ENCODE assay signal across 8 mouse cellular contexts in genomic region chr9:75409031-75409851, GRCm38 (mm10). TPM values are rescaled to one million over a fixed set of nuclear protein-coding genes. Genes with fewer than 3 reads are reported as not detected.
DNase-seq lines count a peak whose midpoint lies in the region; ATAC-seq and TF ChIP-seq lines count a peak whose summit lies in the region.

No protein-coding gene starts in this region.

- under 1% methylated on average over 55 of the region's 90 CpGs for WGBS in heart, embryonic 11.5 days (ENCODE audit: insufficient replicate concordance)
- under 1% methylated on average over 81 of the region's 90 CpGs for WGBS in kidney, embryonic 15.5 days
- under 1% methylated on average over 59 of the region's 90 CpGs for WGBS in liver, embryonic 12.5 days (ENCODE audit: insufficient replicate concordance)

- H3K4me3 ChIP-seq in heart, embryonic 11.5 days (ENCODE audit: low read depth, low read length) = peak overlapping the region; percentile 92
- peak overlapping the region; percentile 71 for H3K4me3 ChIP-seq in kidney, embryonic 15.5 days (replicated peaks)
- peak overlapping the region; percentile 87 for H3K4me3 ChIP-seq in liver, embryonic 12.5 days
- H3K4me3 ChIP-seq in myocyte = peak overlapping the region; percentile 97

- no peaks in the 10 kb centered on the region for H3K9me3 ChIP-seq in heart, embryonic 11.5 days (replicated peaks; ENCODE audit: control insufficient read depth, low read length)
- H3K9me3 ChIP-seq in kidney, embryonic 15.5 days (replicated peaks) = no peaks in the 10 kb centered on the region
- no peaks in the 10 kb centered on the region for H3K9me3 ChIP-seq in liver, embryonic 12.5 days (replicated peaks)

- ATAC-seq in erythroid progenitor cell, adult 5-6 weeks (replicated peaks; ENCODE audit: low FRiP score, poor library complexity, severe bottlenecking) = peak; percentile 53
- peak; percentile 84 for ATAC-seq in heart, embryonic 11.5 days (replicated peaks; ENCODE audit: insufficient number of reproducible peaks, low FRiP score, low TSS enrichment)
- peak; percentile 85 for ATAC-seq in kidney, embryonic 15.5 days (replicated peaks; ENCODE audit: low FRiP score)
- peak; percentile 72 for ATAC-seq in liver, embryonic 12.5 days

- peak overlapping the region; percentile 97 for H3K9ac ChIP-seq in heart, embryonic 11.5 days (ENCODE audit: low read depth, low read length)
- H3K9ac ChIP-seq in kidney, embryonic 15.5 days = peak overlapping the region; percentile 80
- peak overlapping the region; percentile 88 for H3K9ac ChIP-seq in liver, embryonic 12.5 days

- H3K27me3 ChIP-seq in heart, embryonic 11.5 days (ENCODE audit: control insufficient read depth, insufficient read depth, low read length) = no peaks in the 10 kb centered on the region
- no peaks in the 10 kb centered on the region for H3K27me3 ChIP-seq in kidney, embryonic 15.5 days
- 0 out of 2 replicates have a peak, but pooled peaks cover 3% of the 10 kb centered on the region for H3K27me3 ChIP-seq in liver, embryonic 12.5 days (replicated peaks)
- H3K27me3 ChIP-seq in myocyte (ENCODE audit: control insufficient read depth, insufficient read depth, insufficient read length) = no peaks in the 10 kb centered on the region

- H3K79me2 ChIP-seq in myocyte (ENCODE audit: control insufficient read depth, insufficient read depth) = peaks cover 50% of the 10 kb centered on the region

- peak overlapping the region; percentile 73 for H3K4me2 ChIP-seq in heart, embryonic 11.5 days
- peak overlapping the region; percentile 82 for H3K4me2 ChIP-seq in kidney, embryonic 15.5 days
- peak overlapping the region; percentile 94 for H3K4me2 ChIP-seq in liver, embryonic 12.5 days
- H3K4me2 ChIP-seq in myocyte (ENCODE audit: low read depth) = peak overlapping the region; percentile 69

- TF ChIP-seq POLR2A in myocyte (IDR thresholded peaks at IDR 0.05; ENCODE audit: insufficient read length, low read depth) = peak; percentile 55

- peak overlapping the region; percentile 99 for H3K27ac ChIP-seq in heart, embryonic 11.5 days (ENCODE audit: low read depth, low read length)
- peak overlapping the region; percentile 99 for H3K27ac ChIP-seq in kidney, embryonic 15.5 days
- H3K27ac ChIP-seq in liver, embryonic 12.5 days = peak overlapping the region; percentile 97

- no peaks in the 10 kb centered on the region for H3K36me3 ChIP-seq in heart, embryonic 11.5 days (ENCODE audit: control insufficient read depth, insufficient read depth, low read length)
- H3K36me3 ChIP-seq in kidney, embryonic 15.5 days = no peaks in the 10 kb centered on the region
- no peaks in the 10 kb centered on the region for H3K36me3 ChIP-seq in liver, embryonic 12.5 days
- no peaks in the 10 kb centered on the region for H3K36me3 ChIP-seq in myocyte (ENCODE audit: control insufficient read depth, insufficient read depth)

- H3ac ChIP-seq in myocyte (ENCODE audit: control insufficient read depth, insufficient read length) = peak overlapping the region; percentile 69

- peaks cover 28% of the 10 kb centered on the region for H3K4me1 ChIP-seq in heart, embryonic 11.5 days (ENCODE audit: control insufficient read depth, insufficient read depth, low read length)
- H3K4me1 ChIP-seq in kidney, embryonic 15.5 days = peaks cover 37% of the 10 kb centered on the region
- peaks cover 66% of the 10 kb centered on the region for H3K4me1 ChIP-seq in liver, embryonic 12.5 days

- DNase-seq in CD4-positive, CD25-positive, alpha-beta regulatory T cell, adult 2 months (ENCODE audit: low read depth, low spot score) = peak; percentile 69
- DNase-seq in brain, adult 2 months (ENCODE audit: low read depth, low spot score) = peak; percentile 79
- DNase-seq in spleen, postnatal 4 days (ENCODE audit: low spot score in 2 of 2) = peak; percentile 62 to 86

TF ChIP-seq in myocyte, 11 proteins besides CTCF, POLR2A, EP300 and RAD21:
- TF ChIP-seq CEBPB (IDR thresholded peaks at IDR 0.05; ENCODE audit: insufficient read depth, poor library complexity, severe bottlenecking) (no peak), MYOD1 (IDR thresholded peaks at IDR 0.05; ENCODE audit: control insufficient read depth in 1 of 3, insufficient read length in 2 of 3, low read depth in 2 of 3) (peak in 1 of 3 experiments; percentile 19), POLR2AphosphoS2 (IDR thresholded peaks at IDR 0.05; ENCODE audit: insufficient read length, low read depth) (peak; percentile 43), MYOG (IDR thresholded peaks at IDR 0.05; ENCODE audit: control insufficient read depth in 1 of 3, insufficient read depth in 1 of 3, insufficient read length in 2 of 3, low read depth in 2 of 3) (peak in 1 of 3 experiments; percentile 25)

RNA-seq across cellular contexts. Expression of gene Mapk6, which starts 0.6 kb away (rescaled TPM):
- total RNA-seq in erythroid progenitor cell, adult 5-6 weeks (2015; ENCODE audit: low replicate concordance) = 7.1 and 8.3 TPM in 2 replicates
- 4.1 and 6.8 TPM in 2 replicates for total RNA-seq in erythroid progenitor cell, adult 5-6 weeks (2017; ENCODE audit: low replicate concordance)
- 70.0 and 77.5 TPM in 2 replicates for polyA plus RNA-seq in heart, embryonic 11.5 days (2014; fragmentation: Nextera tagmentation; extraction: Ambion mirVana)
- 59.6 and 66.9 TPM in 2 replicates for polyA plus RNA-seq in kidney, embryonic 15.5 days (2015; fragmentation: Nextera tagmentation; extraction: Ambion mirVana)
- 33.3 and 36.5 TPM in 2 replicates for polyA plus RNA-seq in liver, embryonic 12.5 days (2016; fragmentation: Nextera tagmentation; extraction: Ambion mirVana)
- 52.8 TPM for polyA plus RNA-seq in myocyte (2012; fragmentation: generic; extraction: Trizol)

RNA-seq across cellular contexts. Expression of gene Leo1, which starts 32.1 kb away (rescaled TPM):
- total RNA-seq in erythroid progenitor cell, adult 5-6 weeks (2015; ENCODE audit: low replicate concordance) = 4.6 and 7.9 TPM in 2 replicates
- 9.8 and 17.5 TPM in 2 replicates for total RNA-seq in erythroid progenitor cell, adult 5-6 weeks (2017; ENCODE audit: low replicate concordance)
- polyA plus RNA-seq in heart, embryonic 11.5 days (2014; fragmentation: Nextera tagmentation; extraction: Ambion mirVana) = 33.5 and 36.0 TPM in 2 replicates
- 42.9 and 43.4 TPM in 2 replicates for polyA plus RNA-seq in kidney, embryonic 15.5 days (2015; fragmentation: Nextera tagmentation; extraction: Ambion mirVana)
- polyA plus RNA-seq in liver, embryonic 12.5 days (2016; fragmentation: Nextera tagmentation; extraction: Ambion mirVana) = 25.9 and 26.9 TPM in 2 replicates
- 25.4 TPM for polyA plus RNA-seq in myocyte (2012; fragmentation: generic; extraction: Trizol)

Comparison
In these comparisons a context has a peak if more than half of its experiments do, and no peak if none do; other contexts are left out.
1. Peak in every context shown above with its lines: DNase-seq, ATAC-seq, H3K4me3 ChIP-seq and H3K27ac ChIP-seq.